Mouse (Mus musculus): ENCODE measurements around the gene Pla2g2c.
A peak's percentile ranks its signal among the peaks of the same experiment; 100 is the strongest.

The Pla2g2c gene

DNA sequence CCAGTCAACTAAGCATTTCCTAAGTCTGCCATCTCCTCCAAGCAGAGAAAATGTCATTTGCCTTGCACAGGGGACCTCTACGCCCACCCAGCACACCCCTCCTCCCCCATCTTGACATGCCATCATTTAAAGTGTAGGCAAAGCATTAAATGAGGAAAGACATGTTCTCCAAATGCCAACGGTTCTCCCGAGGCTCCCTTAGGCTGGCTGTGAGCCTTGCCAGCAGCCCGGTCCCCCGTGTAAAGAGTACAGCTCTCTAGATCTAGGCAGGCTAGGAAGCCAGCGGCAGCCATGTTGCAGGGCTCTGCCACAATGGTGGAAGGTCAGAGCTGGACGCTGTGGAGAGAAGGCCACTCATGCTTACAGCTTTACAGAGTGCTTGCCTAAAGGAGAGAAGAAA is 14.6 kb upstream of the Pla2g2c start:
- DNase-seq = peak; percentile 50

GRCm38 (mm10) chr4:138710633-138711032 is 14.0 kb upstream of the Pla2g2c start:
- DNase-seq = peak; percentile 99

GRCm38 (mm10) chr4:138711051-138711820 is 13.4 kb upstream of the Pla2g2c start:
- no peak for DNase-seq

GRCm38 (mm10) chr4:138712096-138712495 is 12.5 kb upstream of the Pla2g2c start:
- DNase-seq = no peak

DNA sequence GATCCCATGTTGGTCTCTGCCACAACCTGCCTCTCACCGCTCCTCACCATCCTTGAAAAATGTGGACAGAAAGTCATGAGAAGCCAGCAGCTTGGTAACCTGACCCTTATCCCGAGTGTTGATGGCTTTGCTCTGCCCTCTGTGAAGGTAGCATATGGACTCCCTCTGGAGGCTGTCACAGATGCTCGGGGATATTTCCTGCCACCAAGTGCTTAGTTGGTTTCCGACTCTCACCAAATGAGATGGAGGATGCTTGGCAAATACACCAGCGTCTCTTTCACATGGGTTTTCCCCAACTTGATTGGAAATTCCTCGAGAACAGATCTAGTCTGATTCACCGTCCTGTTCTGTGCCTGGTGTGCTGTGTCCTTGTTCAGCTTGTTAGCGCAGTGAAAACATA is 12.0 kb upstream of the Pla2g2c start:
- DNase-seq = no peak

DNA sequence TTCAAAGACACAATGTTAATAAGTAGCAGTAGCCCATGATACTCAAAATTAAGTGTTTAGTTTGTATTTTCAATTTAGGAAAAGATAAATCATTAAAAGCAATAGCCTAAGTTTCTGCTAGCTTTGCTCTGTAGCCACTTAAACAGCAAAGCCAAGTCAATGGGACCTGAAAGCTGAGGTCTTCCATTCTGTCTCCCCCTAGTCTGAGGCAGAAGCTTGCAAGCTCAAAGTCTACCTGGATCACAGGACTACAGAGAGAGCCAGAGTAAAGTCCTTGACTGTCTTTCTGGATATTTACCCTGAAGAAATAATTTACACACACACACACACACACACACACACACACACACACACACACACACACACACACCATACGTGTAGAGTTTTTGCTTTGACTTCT is 10.4 kb upstream of the Pla2g2c start:
- DNase-seq = no peak

- DNase-seq = no peak
Observed at GRCm38 (mm10) chr4:138716697-138717096, 7.9 kb upstream of the Pla2g2c start.

- DNase-seq = no peak
Observed at GRCm38 (mm10) chr4:138718586-138719263, 5.9 kb upstream of the Pla2g2c start.

DNA sequence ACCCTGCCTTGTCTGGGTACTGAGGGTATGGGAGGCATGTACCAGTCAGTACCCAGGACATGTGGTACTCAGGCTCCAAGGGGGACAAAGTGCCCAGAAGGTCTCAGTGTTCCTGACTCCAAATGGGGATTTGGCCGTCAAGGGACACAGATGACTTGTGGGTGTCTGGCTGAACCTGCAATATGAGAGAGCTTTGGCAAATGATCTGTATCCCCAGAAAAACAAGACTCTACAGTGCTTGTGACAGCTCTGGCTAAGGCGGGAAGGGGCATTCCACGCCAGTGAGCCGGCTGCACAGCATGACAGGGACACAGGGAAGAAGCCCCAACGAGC is 5.4 kb upstream of the Pla2g2c start:
- DNase-seq = no peak

- DNase-seq = no peak
Observed at GRCm38 (mm10) chr4:138723493-138724281, 905 bp upstream of the Pla2g2c start.

DNA sequence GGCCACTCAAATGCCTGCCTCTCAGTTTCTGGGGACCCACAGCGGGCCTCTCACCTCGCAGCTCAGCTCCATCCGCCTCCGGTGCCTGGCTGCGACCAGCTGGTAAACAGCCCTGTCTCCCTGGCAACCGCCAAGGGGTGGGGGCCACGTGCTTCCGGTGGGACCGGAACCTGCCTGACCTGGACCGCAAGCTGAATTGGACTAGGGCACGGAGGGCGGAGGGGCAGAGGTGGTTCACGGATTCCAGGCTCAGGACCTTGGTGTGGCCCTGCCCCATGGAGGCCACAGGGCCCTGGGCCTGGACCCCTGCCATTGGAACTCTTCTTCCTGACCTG is 502 bp downstream of the Pla2g2c start:
- DNase-seq = no peak

GRCm38 (mm10) chr4:138725751-138726150 is 1.2 kb downstream of the Pla2g2c start:
- no peak for DNase-seq

DNA sequence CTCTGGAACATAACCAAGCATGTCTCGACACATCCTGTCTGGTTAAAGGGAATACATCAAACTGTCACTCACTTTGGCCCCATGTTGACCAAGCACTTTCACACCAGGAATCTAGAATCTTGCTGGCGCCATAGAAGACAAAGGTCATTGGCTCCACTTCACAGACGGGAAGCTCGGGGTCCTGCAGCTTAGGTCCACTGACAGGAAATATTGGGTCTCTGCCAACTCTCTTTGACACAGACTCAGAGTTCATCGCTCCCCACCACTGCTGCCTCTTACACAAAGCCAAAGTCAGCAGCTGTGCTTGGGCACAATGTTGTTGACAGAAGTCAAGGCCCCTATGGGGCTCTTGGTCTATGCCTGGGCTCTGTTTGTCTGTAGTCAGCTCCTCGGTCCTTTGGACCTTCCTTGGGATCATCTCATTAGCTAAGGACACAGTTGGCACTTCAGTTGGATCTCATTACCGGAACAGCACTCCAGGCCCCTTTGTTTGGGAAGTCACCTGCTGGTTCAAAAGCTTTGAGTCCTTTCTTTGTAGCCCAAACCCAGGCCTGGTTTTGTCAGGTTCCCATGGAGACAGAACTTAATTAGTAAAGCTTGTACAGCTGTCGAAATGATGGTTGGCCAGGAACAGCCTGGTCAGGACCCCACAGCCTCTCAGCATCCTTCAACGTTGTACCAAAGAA is 4.6 kb downstream of the Pla2g2c start:
- DNase-seq = no peak

DNA sequence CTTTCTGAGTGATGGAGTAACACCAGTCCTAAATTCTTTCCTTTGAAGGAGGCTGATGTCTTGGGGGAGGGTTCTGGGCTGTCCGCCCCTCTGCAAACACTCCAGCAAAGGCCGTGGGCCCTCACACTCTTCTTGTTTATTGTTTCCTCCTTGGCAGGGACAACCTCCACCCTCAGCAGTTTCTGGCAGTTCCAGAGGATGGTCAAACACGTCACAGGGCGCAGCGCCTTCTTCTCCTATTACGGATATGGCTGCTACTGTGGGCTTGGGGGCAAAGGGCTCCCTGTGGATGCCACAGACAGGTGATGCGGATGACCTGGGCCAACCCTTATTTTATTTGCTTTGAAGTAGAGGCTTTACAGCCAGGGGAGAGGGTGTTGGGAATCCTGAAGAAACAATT is 9.5 kb downstream of the Pla2g2c start:
- no peak for DNase-seq

DNA sequence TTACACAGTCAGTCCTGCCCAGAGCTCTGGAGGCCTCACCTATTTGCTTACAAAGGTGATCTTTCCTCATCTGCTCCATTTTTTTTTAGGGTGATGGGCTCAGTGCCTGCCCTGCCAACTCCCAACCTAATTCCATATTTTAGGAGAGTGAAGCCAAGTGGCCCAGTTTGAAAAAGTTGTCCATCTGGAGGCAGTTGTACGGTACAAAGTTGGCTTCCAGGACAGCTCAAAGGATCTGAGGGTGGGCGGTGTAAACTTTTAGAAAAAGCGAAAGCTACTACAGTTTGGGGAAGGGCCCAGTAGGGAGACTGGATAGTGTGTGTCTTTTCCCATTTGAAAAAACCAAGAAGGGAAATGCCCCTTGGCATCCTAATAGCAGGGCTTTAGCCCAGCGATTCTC is 10.3 kb downstream of the Pla2g2c start:
- DNase-seq = no peak

- no peak for DNase-seq
Observed at GRCm38 (mm10) chr4:138737031-138737430, 12.4 kb downstream of the Pla2g2c start, which contains the start of gene Ubxn10. Gene Ubxn10, minus strand, starts transcription at chr4:138737167.

DNA sequence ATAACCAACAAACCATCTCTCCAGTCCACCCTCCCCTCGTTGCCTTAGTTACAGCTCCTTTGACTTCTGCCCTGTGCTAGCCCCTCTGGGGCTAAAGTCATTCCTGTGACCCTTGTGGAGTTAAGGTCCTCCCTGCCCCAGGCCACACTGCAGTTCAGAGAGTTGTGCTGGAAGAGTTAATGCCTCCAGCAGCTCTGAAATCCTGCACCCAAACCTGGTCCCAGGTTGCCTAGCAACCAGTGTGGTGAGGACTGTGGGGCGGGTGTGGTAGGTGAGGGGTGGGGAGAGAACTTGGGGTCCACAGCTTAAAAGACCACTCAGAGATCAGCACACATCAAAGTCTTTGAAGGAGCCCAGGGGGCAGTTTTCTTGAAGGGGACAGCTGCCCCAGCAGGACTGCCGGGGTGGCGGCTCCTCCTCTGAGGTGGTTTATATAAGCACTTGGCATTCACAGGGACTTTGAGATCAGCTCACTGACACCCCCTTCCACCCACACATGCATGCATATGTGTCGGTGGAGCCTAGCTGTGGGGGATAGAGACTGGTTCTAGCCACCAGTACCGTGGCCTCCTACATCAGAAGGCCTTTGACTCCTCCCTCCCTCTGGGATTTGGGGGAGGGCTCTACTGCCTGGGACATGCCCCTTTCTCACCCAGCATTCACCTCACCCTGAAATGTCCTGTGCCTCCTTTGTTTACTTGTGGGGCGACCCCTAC is 14.7 kb downstream of the Pla2g2c start:
- DNase-seq = no peak

GRCm38 (mm10) chr4:138745884-138746283 is 21.3 kb downstream of the Pla2g2c start:
- DNase-seq = no peak

GRCm38 (mm10) chr4:138746866-138747265 is 22.3 kb downstream of the Pla2g2c start:
- DNase-seq = no peak

DNA sequence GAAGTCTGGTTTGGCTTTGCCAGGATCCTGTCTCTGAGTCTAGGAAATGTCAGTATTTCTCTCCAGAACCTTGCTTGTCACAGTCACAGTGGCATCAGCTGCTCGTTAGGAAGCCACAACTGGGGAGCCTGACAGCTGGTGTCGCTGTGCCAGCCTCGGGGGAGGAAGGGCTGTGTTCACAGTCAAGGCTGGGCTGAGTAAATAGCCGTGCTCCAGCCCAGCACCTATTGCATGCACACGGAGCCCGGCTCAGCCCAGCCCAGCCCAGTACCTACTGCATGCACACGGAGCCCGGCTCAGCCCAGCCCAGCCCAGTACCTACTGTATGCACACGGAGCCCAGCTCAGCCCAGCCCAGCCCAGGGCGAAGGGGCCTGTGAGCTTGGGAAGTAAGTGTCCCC is 23.3 kb downstream of the Pla2g2c start:
- DNase-seq = no peak

GRCm38 (mm10) chr4:138748369-138749072 is 23.9 kb downstream of the Pla2g2c start:
- peak; percentile 53 for DNase-seq

DNA sequence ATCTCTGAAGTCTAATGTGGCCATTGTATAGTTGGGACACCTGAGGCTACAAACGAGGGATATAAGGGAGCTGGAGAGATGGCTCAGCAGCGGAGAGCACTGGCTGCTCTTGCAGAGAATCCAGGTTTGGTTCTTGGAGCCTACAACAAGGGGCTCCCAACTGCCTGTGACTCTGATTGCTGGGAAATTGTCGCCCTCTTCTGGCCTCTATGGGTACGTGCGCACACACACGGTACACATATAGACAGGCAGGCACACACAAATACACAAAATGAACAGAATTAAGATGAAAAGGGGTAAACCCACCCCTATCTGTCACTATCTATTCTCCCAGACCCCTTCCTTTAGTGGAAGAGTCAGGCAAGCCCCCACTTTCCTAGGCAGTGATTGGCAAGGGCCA is 28.0 kb downstream of the Pla2g2c start:
- DNase-seq = no peak

Data from cerebellum, adult 8-10 months (tissue).